Mouse (Mus musculus) kidney, adult 2 months (tissue): Measurements from ENCODE around the gene Creld2.

ENCODE experiments used
- CTCF ChIP-seq: fragments of 200-500 bp; conservative IDR thresholded peaks from 2 replicates; pipeline ENCODE4 v1.5.1; 2011; ENCODE audit warnings: low read depth, mild to moderate bottlenecking, control low read depth, low read length, moderate library complexity, mixed read lengths; ENCODE audit not compliant: insufficient read depth, insufficient read length
- POLR2A ChIP-seq: fragments of 200-500 bp; IDR thresholded peaks from one replicate; pipeline ENCODE4 v1.6.1; 2011; ENCODE audit warnings: low read depth, low read length, control low read depth

DNA sequence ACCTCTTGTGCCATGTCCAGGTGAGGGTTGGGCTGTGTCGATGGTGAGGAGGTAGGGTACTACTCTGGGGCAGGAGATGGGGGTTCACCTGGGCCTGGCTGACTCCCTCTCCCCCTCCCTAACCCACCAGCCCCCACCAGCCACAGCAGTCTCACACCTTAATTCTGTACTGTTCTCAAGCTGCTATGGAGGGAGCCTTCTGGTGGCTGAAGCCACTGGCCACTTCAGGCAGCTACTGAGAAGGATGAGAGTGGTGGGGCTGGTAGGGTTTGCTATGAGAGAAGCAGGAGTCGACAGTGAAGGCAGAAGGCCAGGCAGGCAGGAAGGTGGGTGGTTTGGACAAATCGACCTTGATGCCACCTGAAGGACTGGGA, 22.8 kb downstream of the Creld2 start:
- TF ChIP-seq POLR2A: no peak
- TF ChIP-seq CTCF: no peak
